Mouse (Mus musculus): ENCODE measurements around the gene Ces1g.

Gene Ces1g

GRCm38 (mm10) chr8:93337207-93337606 is at the start of gene Ces1g:
Ces1g (minus strand) TSS chr8:93337308.
- in situ Hi-C loops (cut with MseI, MboI), result no loop called here

- in situ Hi-C loops (cut with MseI, MboI), result no loop called here
These were observed 42.5 kb upstream of the Ces1g start, which contains the start of gene Ces1h for GRCm38 (mm10) chr8:93379625-93380024. Ces1h (minus strand) TSS chr8:93379725.

DNA sequence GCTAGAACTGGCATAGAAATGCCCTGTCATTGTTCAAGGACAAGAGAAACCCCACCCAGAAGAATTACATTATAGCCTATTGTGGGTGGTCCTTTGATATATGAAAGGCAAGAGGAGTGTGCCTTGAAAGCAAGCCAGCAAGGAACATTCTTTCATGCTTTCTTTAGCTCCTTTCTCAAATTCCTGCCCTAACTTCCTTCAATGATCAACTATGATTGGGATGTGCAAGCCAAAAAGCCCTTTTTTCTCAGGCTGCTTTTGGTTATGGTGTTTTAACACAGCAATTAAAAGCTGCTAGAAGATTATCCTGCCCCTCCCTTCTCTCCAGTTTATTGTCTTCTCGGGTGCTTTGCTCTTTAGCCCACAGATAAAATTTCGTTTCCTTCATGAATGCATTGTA is 32.4 kb upstream of the Ces1g start:
- in situ Hi-C loops (cut with MseI, MboI), result no loop called here

GRCm38 (mm10) chr8:93360113-93360512 is 23.0 kb upstream of the Ces1g start:
- in situ Hi-C loops (cut with MseI, MboI), result no loop called here

GRCm38 (mm10) chr8:93339531-93339930 is 2.4 kb upstream of the Ces1g start:
- in situ Hi-C loops (cut with MseI, MboI), result no loop called here

- in situ Hi-C loops (cut with MseI, MboI), result no loop called here
These were observed 4.4 kb downstream of the Ces1g start for GRCm38 (mm10) chr8:93332703-93333102.

DNA sequence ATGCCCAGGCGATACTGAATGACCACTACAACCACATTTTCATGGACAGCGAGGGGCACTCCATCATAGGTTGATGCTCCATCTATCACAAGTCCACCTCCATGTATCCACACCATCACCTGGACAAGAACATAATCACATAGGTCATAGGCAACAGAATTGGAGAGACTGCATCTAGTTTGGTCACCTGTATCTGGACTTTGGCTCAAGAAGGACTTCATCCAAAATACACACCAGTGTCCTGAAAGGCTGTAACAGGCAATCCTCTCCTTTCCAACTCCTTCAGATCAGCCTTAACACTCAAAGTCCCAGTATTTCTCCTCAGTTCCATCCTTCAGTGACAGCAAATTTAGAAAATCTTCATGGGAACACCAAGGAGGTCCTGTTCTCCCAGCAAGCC is 6.0 kb downstream of the Ces1g start:
- in situ Hi-C loops (cut with MseI, MboI), result no loop called here

DNA sequence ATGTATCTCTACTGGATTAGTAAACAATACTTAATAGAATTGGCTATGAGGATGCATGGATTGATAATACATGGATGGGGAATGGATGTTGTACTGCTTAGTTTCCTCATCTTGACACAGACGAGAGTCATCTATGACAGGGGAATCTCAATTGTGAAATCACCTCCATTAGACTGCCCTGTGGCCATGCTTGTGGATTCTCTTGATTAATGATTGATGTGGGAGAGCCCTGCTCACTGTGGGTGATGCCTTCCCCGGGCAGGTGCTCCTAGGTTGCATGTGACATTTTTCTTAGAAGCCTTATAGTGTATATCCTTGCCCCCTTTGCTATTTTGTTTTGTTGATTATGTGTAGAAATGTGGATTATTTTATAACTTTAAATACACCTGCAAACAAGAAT is 12.0 kb downstream of the Ces1g start:
- in situ Hi-C loops (cut with MseI, MboI), result no loop called here

GRCm38 (mm10) chr8:93317031-93317430 is 20.1 kb downstream of the Ces1g start:
- in situ Hi-C loops (cut with MseI, MboI), result no loop called here

DNA sequence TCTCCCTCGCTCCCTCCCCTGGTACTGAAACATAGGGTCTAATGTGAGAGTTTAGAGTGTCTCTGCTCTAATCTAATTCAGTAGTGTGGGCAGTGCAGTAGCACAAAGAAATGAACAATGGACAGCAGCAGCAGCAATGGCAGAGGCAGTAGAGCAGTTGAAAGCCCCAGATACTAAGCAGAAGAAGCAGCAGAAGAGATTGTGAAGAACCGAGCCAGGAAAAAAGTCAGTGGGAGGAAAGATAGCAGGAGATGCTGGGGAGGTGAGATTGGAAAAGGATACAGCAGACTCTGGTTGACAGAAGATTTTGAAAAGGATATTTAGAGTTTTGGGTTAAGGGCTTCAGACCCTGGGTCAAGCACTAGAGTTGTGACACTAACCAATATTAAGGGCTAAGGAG is 21.6 kb downstream of the Ces1g start:
- in situ Hi-C loops (cut with MseI, MboI), result no loop called here

DNA sequence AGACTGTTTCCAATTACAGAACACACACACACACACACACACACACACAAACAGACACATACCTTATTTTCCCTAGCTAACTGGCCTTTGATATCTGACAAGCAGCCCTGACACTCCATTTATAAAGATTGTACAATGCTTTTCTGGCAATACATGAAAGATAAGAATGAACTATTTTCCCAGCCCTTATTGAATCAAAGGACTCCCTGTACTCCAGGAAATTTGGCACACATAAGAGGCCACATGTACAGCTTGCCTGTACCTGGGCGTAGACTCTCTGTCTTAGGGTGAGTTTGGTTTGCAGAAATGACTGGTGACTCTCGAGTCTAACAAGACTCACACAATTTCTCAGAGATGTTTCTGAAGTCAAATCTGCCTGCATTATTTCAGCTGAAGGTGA is 53.2 kb downstream of the Ces1g start:
- in situ Hi-C loops (cut with MseI, MboI), result no loop called here

- in situ Hi-C loops (cut with MseI, MboI), result no loop called here
These were observed 54.8 kb downstream of the Ces1g start for GRCm38 (mm10) chr8:93282349-93282748.

DNA sequence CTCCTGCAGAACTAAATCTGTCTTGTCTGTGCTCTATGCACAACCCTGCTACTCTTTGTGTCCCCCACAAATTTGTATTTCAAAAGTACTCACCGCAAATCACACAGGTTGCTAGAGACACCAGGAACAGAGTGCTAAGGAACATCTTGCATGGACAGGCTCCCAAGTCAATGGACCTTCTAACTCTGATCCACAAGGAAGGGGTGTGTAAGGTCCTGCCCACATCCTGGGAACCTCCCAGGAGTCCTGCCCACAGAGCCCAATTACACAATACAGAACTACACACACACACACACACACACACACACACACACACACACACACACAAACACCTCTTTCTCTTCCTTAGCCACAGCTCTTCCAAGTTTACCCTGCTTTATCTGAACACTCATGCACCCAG is 57.6 kb downstream of the Ces1g start, which contains the start of gene Ces1f:
Ces1f (minus strand) TSS at position 192 of the 400 bp plus-strand sequence.
- in situ Hi-C loops (cut with MseI, MboI), result no loop called here

DNA sequence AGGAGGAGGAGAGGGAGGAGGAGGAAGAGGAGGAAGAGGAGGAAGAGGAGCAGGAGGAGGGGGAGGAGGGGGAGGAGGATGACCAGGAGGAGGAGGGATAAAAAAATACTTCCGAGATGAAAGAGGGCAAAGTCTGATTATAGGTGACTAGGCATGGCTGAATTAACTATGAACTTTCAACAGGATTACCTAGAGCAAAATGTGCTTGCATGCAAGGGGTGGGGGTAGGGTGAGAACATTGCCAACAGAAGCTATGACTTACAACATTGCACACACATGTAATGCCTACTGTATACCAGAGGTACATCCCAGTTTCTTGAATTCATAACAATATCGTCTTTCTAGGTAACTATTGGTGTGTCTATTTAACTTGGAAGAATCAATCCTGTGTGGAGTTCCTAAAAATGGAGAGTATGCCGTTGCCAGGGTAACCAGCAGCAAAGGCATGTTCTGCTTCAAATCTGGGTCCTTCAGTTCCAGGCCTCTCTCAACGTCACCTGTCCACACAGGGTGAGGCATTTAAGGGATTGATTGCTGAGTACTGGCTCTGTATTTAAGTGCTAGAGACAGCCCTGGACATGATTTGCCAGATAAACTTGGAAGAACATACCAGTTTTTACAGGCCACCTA is 58.8 kb downstream of the Ces1g start:
- in situ Hi-C loops (cut with MseI, MboI), result no loop called here

DNA sequence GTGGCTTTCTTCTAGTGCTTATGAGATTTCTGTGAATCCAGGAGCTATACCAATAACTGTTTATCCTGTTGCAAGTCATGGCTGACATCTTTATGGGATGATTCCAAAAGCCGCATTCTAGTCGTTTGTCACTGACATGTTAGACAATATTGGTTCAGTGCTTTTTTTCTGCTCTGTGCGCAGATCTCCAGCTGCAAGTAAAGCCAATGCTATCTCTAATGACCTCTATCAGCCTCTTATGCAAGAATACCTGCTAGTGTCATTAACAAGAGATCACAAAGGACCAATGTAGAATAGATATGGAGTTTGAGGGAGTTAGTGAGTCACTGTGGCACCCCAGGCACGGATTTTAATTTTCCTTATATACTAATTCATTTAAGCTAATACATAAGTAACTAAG is 62.5 kb downstream of the Ces1g start:
- in situ Hi-C loops (cut with MseI, MboI), result no loop called here

- in situ Hi-C loops (cut with MseI, MboI), result no loop called here
These were observed 63.8 kb downstream of the Ces1g start for GRCm38 (mm10) chr8:93273321-93273720.

DNA sequence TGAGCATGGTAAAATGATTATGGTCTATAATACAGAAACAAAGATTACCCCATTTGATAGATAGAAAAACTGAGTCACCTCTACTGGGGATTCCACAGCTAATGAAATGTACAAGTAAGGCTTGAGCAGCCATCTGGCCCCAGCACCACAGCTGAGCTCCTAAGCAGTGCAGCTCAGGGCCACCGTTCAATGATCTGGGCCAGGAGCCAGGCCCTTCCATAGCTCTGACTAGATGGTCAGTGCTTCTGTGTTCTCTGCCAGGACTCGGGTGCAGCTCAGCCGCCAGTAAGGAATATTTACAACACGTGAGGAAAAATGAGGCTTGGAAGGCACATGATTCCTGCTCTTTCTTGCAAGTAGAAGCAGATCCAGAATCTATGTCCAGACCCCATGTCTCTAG is 64.4 kb downstream of the Ces1g start:
- in situ Hi-C loops (cut with MseI, MboI), result no loop called here

DNA sequence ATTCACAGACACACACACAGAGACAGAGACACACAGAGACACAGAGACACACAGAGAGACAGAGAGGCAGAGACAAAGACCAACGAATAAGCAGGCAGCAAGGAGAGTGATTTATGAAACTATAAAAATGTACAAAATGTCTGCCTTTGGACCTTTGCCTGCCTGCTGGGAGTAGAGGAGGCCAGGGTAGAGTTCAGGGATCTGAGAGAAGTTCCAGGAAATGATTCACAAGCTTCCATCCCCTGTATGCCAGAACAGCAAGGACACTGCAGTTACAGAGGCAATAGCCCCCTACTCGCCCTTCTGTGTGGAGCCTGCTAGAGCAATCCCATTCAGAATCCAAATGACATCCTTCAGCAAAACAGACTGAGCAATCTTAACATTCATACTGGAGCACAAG is 75.7 kb downstream of the Ces1g start:
- in situ Hi-C loops (cut with MseI, MboI), result no loop called here

DNA sequence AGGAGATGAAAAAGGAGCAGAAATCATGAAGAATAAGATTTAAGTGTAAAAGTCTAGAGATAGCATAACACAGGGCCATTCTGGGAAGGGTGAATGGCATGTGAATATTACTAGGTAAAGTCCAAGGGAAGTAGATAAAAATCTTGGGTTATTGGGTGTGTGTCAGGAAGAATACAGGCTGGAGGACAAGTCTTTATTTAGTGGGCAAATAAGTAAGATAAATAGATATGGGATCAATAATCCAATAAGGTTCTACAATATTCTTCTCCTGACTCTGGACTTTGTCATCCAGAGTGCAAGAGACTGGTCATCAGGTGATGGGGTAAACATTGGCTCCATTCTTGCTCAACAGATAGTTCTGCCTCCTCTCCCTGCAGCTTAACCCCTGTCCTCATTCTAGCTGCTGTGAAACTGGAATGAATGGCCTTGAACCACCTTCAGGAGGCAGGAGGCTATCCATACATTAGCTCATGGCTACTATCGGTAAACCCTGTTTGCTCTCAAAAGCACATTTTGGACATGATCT is 84.6 kb downstream of the Ces1g start:
- in situ Hi-C loops (cut with MseI, MboI), result no loop called here
